Mouse (Mus musculus) E14TG2a.4 (cell line): ENCODE results near the gene Snrpa.
A peak's percentile ranks its signal among the peaks of the same experiment; 100 is the strongest.

Experiments
- CTCF ChIP-seq: conservative IDR thresholded peaks from 2 replicates; pipeline ENCODE4 v1.5.1; 2014; ENCODE audit warnings: low read length
- POU5F1 ChIP-seq: IDR thresholded peaks from 2 replicates; pipeline ENCODE4 v1.6.1; 2014; ENCODE audit warnings: low read length, borderline replicate concordance

GRCm38 (mm10) chr7:27159882-27160281, 36.2 kb downstream of the Snrpa start:
- TF ChIP-seq CTCF (peak; percentile 86), POU5F1 (no peak)
